Mouse (Mus musculus) midbrain, embryonic 12.5 days (tissue): Measurements from ENCODE around the gene Tlk1. TPM values are rescaled to one million over a fixed set of nuclear protein-coding genes. Genes with fewer than 3 reads are reported as not detected.

Source experiments
- ATAC-seq: fragments of 200-750 bp; cut with Nextera tagmentation; 2 replicates; pipeline ENCODE4 v1.8.0; 2017; ENCODE audit warnings: low read depth, moderate TSS enrichment, moderate library complexity; ENCODE audit not compliant: low FRiP score
- H3K27ac ChIP-seq: fragments of 300-500 bp; sonication (generic); replicated peaks from 2 replicates; pipeline ENCODE4 v1.5.1; 2016; ENCODE audit warnings: mild to moderate bottlenecking
- H3K27me3 ChIP-seq: fragments of 300-500 bp; sonication (generic); 2 replicates; pipeline ENCODE4 v1.6.1; 2016; ENCODE audit warnings: mild to moderate bottlenecking
- H3K36me3 ChIP-seq: fragments of 300-500 bp; sonication (generic); 2 replicates; pipeline ENCODE4 v1.6.1; 2016
- H3K4me1 ChIP-seq: fragments of 300-500 bp; sonication (generic); 2 replicates; pipeline ENCODE4 v1.6.1; 2016
- H3K4me2 ChIP-seq: fragments of 300-500 bp; sonication (generic); replicated peaks from 2 replicates; pipeline ENCODE4 v1.6.1; 2016; ENCODE audit warnings: mild to moderate bottlenecking, moderate library complexity
- H3K4me3 ChIP-seq: fragments of 300-500 bp; sonication (generic); 2 replicates; pipeline ENCODE4 v1.5.1; 2016; ENCODE audit warnings: mild to moderate bottlenecking
- H3K9ac ChIP-seq: fragments of 300-500 bp; sonication (generic); replicated peaks from 2 replicates; pipeline ENCODE4 v1.6.1; 2016; ENCODE audit warnings: mild to moderate bottlenecking, moderate library complexity
- H3K9me3 ChIP-seq: fragments of 300-500 bp; sonication (generic); 2 replicates; pipeline ENCODE4 v1.6.1; 2016; ENCODE audit warnings: mild to moderate bottlenecking
- WGBS: fragments of 180-500 bp; shearing (Covaris S2); methylation state at CpG from one replicate; pipeline ENCODE4 v1.1.7; 2016; 5-methylcytosine and 5-hydroxymethylcytosine counted together
- polyA plus RNA-seq: library from polyadenylated mRNA; unstranded; fragments of >200 nt; fragmentation: Nextera tagmentation; extraction: Ambion mirVana; gene quantifications from 2 replicates; pipeline ENCODE4 v1.2.1, GENCODE M21; 2016

Tlk1 gene
- polyA plus RNA-seq, 1 experiment from 2014 or later = 35.4 TPM

DNA sequence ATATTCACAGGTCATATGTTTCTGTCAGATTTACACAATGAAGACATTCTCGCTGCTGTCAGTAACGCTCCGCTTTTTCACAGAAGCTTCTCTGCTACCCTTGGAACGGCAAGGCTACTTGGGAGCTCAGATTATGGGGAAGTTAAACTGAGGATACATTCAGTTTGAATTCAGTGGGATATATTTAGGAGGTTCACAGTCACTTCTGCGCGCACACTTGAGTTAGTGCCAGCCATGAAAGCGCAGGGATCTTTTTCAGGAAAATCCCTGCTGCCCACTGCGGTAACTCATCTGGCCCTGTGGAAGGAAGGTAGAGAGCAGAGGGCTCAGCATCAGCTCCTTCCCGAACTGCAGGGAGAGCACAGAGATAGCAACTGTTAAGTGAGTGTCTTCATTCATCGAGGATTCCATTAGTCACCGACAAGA, 27.3 kb upstream of the Tlk1 start:
- WGBS = 50% methylated on average over 11 of the region's 11 CpGs
- no peak overlapping the region for H3K27ac ChIP-seq
- peaks cover 6% of the 10 kb centered on the region for H3K4me1 ChIP-seq
- no peak for ATAC-seq
- H3K9me3 ChIP-seq = no peaks in the 10 kb centered on the region
- no peaks in the 10 kb centered on the region for H3K27me3 ChIP-seq
- no peak overlapping the region for H3K9ac ChIP-seq
- no peaks in the 10 kb centered on the region for H3K36me3 ChIP-seq
- H3K4me3 ChIP-seq = no peak overlapping the region
- H3K4me2 ChIP-seq = 0 out of 2 replicates have a peak overlapping the region, but pooled peaks have one; percentile 15

DNA sequence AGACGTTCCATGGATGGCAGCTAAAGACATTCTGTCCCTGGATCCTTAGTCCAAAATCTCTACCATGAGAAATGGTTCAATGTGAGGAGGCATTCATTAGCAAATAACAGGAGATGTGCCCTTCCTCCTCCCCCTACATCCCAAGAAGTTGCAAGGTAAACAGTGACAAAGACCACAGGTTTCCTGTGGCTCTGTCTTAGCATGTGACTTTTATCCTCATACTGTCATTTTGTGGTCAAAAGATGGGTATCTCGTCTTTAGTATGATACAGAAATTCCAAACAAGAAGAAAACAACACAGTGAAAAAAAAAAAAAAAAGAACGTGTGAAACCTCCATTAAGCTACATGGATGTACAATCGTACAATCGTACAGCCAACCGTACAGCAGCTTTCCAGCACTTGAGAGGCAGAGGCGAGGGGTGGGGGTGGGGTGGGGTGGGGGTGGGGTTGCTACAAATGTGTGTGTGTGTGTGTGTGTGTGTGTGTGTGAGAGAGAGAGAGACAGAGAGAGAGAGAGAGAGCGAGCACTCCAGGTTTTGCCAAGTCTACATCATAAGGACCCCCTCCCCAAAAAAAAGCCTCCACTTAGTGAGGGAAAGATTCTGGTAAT, 26.8 kb upstream of the Tlk1 start:
- no peak for ATAC-seq
- Histone ChIP-seq H3K4me2 (0 out of 2 replicates have a peak overlapping the region, but pooled peaks have one; percentile 15), H3K27me3 (no peaks in the 10 kb centered on the region), H3K9ac (no peak overlapping the region), H3K36me3 (no peaks in the 10 kb centered on the region), H3K27ac (no peak overlapping the region), H3K4me3 (no peak overlapping the region), H3K4me1 (peaks cover 6% of the 10 kb centered on the region), H3K9me3 (no peaks in the 10 kb centered on the region)
- WGBS = 67% methylated on average over 8 of the region's 8 CpGs

DNA sequence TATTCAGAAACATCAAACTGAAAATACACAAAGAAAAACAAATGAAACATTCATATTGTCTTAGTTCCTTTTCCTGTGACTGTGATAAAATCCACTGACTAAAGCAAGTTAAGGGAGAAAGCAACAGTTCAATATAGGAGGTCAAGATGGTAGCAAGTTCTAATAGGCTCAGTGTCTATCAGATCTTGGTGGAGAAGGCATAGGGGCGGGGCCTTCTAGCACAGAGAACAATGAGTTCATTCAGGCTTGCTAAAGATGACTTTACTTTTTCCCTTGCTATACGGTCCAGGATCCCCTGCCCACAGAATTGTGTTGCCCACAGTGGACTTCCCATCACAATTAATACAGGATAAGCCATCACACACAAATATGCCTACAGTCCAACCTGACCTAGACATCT, 20.3 kb upstream of the Tlk1 start:
- no peak overlapping the region for H3K27ac ChIP-seq
- H3K9me3 ChIP-seq = no peaks in the 10 kb centered on the region
- no peaks in the 10 kb centered on the region for H3K27me3 ChIP-seq
- H3K9ac ChIP-seq = no peak overlapping the region
- H3K4me1 ChIP-seq = no peaks in the 10 kb centered on the region
- H3K4me2 ChIP-seq = no peak overlapping the region
- no peak for ATAC-seq
- no peak overlapping the region for H3K4me3 ChIP-seq
- WGBS = 54% methylated on average over 2 of the region's 2 CpGs
- no peaks in the 10 kb centered on the region for H3K36me3 ChIP-seq

DNA sequence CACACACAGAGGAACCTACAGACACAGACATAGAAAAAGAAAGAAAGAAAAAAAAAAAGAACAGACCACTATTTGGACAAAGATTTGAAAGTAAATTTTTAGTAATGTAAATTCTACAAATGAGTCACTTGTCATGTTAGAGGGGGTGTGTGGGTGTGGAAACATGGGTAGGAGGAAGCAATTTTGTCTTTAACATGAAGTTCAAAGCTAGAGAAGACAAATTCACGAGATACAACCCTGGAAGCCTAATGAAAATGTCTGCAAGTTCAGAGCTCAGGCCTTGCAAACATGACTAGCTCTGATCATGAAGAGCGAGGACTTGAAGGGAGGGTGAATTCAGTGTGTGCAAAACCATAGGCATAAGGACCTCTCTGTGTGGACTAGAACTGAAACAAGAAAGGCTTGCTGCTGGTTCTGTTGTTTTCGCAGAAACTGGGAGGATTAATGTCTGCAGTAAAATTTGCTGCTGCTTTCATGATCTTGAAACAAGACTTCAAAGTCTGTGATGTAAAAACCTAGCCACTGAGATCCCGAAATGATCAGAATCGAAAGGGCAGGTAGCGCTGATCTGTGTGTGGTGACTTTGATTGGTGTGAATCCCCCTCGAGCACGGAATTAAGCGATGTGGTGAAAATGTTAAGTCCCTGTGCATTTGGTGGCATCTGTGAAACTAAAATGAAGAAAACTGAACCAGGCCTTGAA, 19.3 kb upstream of the Tlk1 start:
- Histone ChIP-seq H3K9ac (no peak overlapping the region), H3K36me3 (no peaks in the 10 kb centered on the region), H3K27me3 (no peaks in the 10 kb centered on the region), H3K9me3 (no peaks in the 10 kb centered on the region), H3K27ac (no peak overlapping the region), H3K4me1 (no peaks in the 10 kb centered on the region), H3K4me2 (no peak overlapping the region), H3K4me3 (no peak overlapping the region)
- ATAC-seq = no peak
- 84% methylated on average over 9 of the region's 9 CpGs for WGBS

DNA sequence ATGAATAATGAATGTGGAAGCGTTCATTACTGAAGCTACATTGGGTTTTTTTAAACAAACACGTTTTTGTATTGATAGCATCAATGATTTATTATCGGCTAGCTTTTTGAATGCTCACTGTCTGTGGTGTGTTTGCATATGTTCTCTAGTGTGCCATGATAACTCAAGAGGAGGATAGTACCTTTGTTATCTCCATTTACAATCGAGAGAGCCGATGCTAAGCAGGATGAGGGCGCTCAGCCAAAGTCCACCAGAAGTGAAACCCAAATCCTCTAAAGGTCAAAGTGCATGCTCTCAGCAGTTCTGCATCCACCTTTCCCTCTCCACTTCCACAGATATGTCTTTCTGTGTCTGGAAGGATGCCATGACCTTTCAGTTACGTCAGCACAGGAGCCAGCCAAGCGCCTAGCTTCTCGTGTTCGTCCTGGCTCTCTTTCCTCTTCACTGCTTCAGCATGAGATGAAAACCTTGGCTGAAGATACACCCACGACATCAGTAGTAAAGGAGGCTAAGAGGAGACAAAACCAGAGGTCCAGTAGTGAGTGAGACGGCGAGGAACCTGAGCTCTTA, 16.6 kb upstream of the Tlk1 start:
- no peak for ATAC-seq
- Histone ChIP-seq H3K9ac (no peak overlapping the region), H3K4me2 (no peak overlapping the region), H3K27ac (no peak overlapping the region), H3K4me3 (no peak overlapping the region), H3K36me3 (no peaks in the 10 kb centered on the region), H3K9me3 (no peaks in the 10 kb centered on the region), H3K27me3 (peaks cover 3% of the 10 kb centered on the region; the same call in 1 of the 2 replicates), H3K4me1 (0 out of 2 replicates have a peak, but pooled peaks cover 5% of the 10 kb centered on the region)
- WGBS = 81% methylated on average over 13 of the region's 13 CpGs

DNA sequence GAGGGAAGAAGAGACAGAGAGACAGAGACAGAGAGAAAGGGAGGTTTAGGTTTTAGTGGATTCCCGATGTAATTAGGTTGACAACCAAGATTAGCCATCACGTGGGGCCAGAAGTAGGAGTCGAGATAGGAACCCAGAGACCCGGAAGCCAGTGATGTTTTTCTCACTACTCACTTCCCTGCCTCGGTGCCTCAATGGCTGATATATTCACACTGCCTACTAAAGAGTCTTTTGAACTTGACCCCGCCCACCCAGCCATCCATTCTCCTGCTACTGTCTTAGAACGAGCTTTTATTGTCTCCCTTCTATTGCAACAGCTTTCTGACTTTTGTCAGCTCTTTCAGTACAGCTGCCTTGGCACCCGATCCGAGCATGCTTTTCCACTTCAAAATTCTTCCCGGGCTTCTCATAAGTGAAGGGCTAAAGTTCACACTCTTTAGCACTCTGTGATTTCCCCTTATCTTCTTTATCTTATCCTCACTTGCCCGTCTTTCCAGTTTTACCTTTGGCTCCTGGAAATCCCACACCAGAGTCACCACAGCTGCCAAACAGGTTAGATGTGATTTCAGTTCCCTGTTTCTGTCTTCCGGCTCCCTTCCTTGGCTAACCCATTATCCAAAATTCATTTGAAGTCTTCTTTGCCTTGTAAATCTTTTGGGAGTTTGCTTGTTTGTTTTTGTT, 13.1 kb upstream of the Tlk1 start:
- Histone ChIP-seq H3K27me3 (peaks cover 3% of the 10 kb centered on the region; the same call in 1 of the 2 replicates), H3K9me3 (no peaks in the 10 kb centered on the region), H3K36me3 (no peaks in the 10 kb centered on the region), H3K4me3 (no peak overlapping the region), H3K4me1 (0 out of 2 replicates have a peak, but pooled peaks cover 5% of the 10 kb centered on the region), H3K9ac (no peak overlapping the region), H3K27ac (no peak overlapping the region), H3K4me2 (no peak overlapping the region)
- ATAC-seq = no peak
- 44% methylated on average over 12 of the region's 12 CpGs for WGBS

DNA sequence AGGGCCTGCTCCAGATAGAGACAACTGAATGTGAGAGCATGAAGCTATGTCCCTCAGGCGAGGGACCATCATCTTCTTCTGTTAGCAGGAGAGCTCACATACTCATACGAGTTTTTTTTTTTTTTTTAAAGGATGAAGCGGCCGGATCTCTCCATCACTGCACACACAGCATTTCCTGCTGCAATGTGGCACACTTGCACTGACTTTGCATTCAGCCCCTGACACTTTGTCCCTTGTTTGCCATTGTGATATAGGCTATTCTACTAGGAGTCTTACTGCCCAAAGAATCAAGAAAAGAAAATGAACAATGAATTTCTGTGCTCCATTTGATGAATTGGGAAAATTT, 10.8 kb upstream of the Tlk1 start:
- 85% methylated on average over 4 of the region's 4 CpGs for WGBS
- Histone ChIP-seq H3K4me2 (no peak overlapping the region), H3K9me3 (no peaks in the 10 kb centered on the region), H3K27me3 (peaks cover 3% of the 10 kb centered on the region; the same call in 1 of the 2 replicates), H3K4me3 (no peak overlapping the region), H3K36me3 (no peaks in the 10 kb centered on the region), H3K4me1 (0 out of 2 replicates have a peak, but pooled peaks cover 5% of the 10 kb centered on the region), H3K9ac (no peak overlapping the region), H3K27ac (no peak overlapping the region)
- ATAC-seq = no peak

DNA sequence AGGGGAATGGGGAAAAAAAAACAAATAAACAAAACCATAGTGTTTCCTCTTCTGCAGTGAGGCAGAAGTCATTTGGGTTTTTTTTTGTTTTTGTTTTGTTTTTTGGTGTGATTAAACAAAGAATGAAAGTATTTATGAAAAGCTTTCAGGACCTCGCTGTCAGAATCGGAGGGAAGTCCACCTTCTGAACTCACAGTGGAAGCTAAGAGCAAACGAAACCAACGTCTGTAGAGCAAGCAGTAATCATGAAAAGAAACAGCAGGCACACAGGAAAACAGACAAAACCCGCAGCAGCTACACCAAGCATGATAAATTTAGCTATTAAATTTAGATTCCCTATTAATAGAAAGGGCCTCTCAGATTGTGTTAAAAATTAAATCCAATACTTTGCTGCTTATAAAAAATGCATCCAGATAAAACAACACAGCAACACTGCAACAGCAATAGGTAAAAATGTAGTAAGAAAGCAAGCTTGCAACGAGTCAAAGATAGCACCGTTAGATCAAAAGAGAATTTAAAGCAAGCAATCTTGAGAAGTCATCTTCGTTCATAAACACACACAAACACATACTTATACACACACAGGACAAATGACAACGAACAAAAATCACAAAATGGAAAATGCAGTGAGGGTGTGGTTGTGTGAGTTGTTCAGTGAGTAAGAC, 10.2 kb upstream of the Tlk1 start:
- ATAC-seq = no peak
- Histone ChIP-seq H3K27me3 (peaks cover 3% of the 10 kb centered on the region; the same call in 1 of the 2 replicates), H3K27ac (no peak overlapping the region), H3K4me3 (no peak overlapping the region), H3K4me1 (0 out of 2 replicates have a peak, but pooled peaks cover 5% of the 10 kb centered on the region), H3K4me2 (no peak overlapping the region), H3K36me3 (no peaks in the 10 kb centered on the region), H3K9me3 (no peaks in the 10 kb centered on the region), H3K9ac (no peak overlapping the region)
- 77% methylated on average over 9 of the region's 9 CpGs for WGBS

DNA sequence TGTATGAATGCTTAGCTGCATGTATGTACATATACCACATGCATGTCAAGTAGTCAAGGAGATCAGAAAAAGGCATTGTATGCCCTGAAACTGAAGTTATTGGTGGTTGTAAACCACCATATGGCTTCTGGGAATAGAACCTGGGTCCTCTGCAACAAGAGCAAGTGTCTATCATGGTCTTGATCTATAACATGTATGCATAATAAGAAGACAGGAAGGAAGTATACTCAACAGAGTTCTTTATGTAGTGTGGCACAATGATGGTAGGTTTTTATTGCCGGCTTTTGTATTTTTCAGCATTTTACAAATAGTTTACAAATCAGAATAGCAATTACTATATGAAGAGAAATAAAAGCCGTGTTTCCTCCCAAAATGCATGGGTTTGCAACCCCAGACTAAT, 9.7 kb upstream of the Tlk1 start:
- Histone ChIP-seq H3K27ac (no peak overlapping the region), H3K9ac (no peak overlapping the region), H3K36me3 (no peaks in the 10 kb centered on the region), H3K4me3 (no peak overlapping the region), H3K4me1 (0 out of 2 replicates have a peak, but pooled peaks cover 5% of the 10 kb centered on the region), H3K27me3 (peaks cover 3% of the 10 kb centered on the region; the same call in 1 of the 2 replicates), H3K9me3 (no peaks in the 10 kb centered on the region), H3K4me2 (no peak overlapping the region)
- no peak for ATAC-seq
- 86% methylated on average over 2 of the region's 2 CpGs for WGBS

DNA sequence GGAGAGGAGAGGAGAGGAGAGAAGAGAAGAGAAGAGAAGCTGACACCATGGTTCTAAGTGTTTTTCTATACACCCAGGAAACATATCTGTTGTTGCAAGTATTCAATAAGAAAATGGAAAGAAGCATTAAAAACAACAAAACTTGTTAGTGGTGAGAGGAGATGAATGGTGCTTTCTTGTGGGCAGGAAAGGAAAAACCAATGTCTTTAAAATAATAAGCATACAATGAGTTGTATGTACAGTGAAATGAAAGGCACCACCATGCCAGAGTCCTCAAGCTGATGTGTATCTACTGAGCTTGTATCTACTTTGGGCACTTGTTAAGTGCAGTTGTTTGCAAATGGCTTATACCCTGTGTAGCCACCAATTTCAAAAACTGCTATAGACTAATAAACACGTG, 7.7 kb upstream of the Tlk1 start:
- H3K4me2 ChIP-seq = no peak overlapping the region
- no peak overlapping the region for H3K27ac ChIP-seq
- H3K27me3 ChIP-seq = peaks cover 3% of the 10 kb centered on the region; the same call in 1 of the 2 replicates
- 58% methylated on average over 1 of the region's 1 CpGs for WGBS
- ATAC-seq = no peak
- H3K4me3 ChIP-seq = no peak overlapping the region
- H3K9ac ChIP-seq = no peak overlapping the region
- no peaks in the 10 kb centered on the region for H3K36me3 ChIP-seq
- no peaks in the 10 kb centered on the region for H3K4me1 ChIP-seq
- no peaks in the 10 kb centered on the region for H3K9me3 ChIP-seq

DNA sequence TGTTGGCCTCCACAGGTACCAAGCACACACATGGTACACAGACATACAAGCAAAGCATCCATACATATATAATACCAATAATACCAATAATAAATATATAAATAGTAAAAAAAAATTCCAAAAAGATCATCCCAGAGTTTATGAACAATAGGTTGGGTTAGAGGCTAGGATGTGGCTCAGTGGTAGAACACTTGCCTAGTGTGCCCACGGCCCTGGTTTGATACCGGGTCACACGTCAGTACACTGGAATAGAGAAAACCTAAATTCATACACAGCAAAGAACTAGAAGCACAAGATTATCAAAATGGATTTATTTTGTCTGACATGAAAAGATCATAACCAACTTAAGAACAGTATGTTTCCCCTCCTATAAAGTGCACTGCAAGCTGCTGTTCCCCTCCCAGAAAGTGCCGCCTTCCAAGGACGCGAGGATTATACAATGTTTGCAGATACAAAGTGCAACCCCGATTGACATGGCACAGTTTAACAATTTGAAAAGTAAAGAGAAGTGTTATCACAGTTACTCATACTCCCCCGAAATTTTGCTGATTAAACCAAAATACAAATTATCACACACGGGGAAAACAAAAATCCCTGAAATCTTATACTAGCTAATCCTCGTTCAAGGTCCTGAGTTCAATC, 6.3 kb upstream of the Tlk1 start:
- Histone ChIP-seq H3K36me3 (no peaks in the 10 kb centered on the region), H3K9me3 (no peaks in the 10 kb centered on the region), H3K4me2 (no peak overlapping the region), H3K4me1 (no peaks in the 10 kb centered on the region), H3K27ac (no peak overlapping the region), H3K27me3 (no peaks in the 10 kb centered on the region), H3K9ac (no peak overlapping the region), H3K4me3 (no peak overlapping the region)
- 89% methylated on average over 10 of the region's 10 CpGs for WGBS
- no peak for ATAC-seq
